Mouse (Mus musculus) liver, adult 2 months (tissue): ENCODE data around the gene Ubqln1.

ENCODE experiments used
- CTCF ChIP-seq: fragments of 200-500 bp; IDR thresholded peaks from 2 replicates; pipeline ENCODE4 v1.5.1; 2011; ENCODE audit warnings: low read depth, low read length, control low read depth
- POLR2A ChIP-seq: fragments of 200-500 bp; IDR thresholded peaks from 2 replicates; pipeline ENCODE4 v1.6.1; 2011; ENCODE audit warnings: low read length, control low read depth; ENCODE audit not compliant: insufficient read depth; ENCODE audit errors: extremely low read depth

DNA sequence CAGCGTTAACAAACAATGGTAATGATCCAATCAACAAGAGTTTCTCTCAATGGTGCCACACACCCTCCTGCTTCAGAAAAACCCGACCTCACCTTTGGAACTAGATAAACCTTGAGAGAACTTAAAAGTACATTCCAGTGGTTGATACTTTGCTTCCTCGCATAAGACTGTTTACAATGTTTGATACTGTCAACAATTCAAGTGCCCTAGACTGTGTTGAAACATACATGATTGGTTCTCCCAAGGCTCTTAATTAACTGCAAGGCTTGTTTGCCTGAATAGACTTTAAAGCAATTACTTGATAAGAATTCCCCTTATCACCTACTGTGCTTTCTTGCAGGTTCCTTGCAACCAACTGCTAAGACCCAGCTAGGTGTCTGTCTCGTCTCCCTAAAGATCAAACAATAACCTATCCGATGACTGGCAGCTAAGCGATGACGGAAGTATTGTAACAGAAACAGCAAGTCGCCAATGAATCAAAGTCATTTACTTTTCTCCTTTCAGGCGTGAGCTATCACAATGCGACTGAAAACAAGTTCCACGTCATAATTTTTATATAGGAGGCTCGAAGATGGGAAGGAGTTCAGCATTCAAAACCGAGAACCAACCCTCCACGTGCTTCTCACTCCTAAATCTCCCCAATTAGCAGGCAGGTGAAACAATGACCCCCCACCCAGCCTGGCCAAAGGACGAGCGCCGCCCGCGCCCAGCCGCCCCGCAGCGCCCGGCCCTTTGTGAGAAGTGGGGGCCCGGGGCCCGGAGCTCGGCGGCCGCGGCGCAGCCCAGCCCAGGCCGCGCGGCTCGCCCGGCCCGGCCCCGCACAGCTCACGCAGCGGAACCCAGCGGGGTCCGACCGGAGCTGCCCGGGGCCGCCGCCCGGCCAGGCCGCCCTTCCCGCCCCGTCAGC is 854 bp downstream of the Ubqln1 start:
- TF ChIP-seq CTCF, result no peak
- no peak for TF ChIP-seq POLR2A
